Mouse (Mus musculus) left cerebral cortex, adult 2 months (tissue): ENCODE measurements around the gene Lrrc4. TPM values are rescaled to one million over a fixed set of nuclear protein-coding genes. Genes with fewer than 3 reads are reported as not detected.

Experiments
- DNase-seq, 2 experiments: peaks; one replicate each; pipeline ENCODE4 v3.0.0; 2021 to 2022; ENCODE audit warnings: low spot score in 2 of 2, mixed read lengths in 1 of 2; ENCODE audit errors: extremely low spot score in 1 of 2
- H3K27ac ChIP-seq: fragments of 200-600 bp; 2 replicates; pipeline ENCODE4 v1.8.1; 2022
- H3K4me3 ChIP-seq: fragments of 200-600 bp; 2 replicates; pipeline ENCODE4 v1.8.1; 2022
- CTCF ChIP-seq: fragments of 200-600 bp; IDR thresholded peaks from 2 replicates; pipeline ENCODE4 v1.8.1; 2022; ENCODE audit warnings: antibody characterized with exemption, mild to moderate bottlenecking, moderate library complexity
- intact Hi-C: fragments of 180-260 bp; cut with DNase I; formaldehyde crosslinking; loops from one replicate; pipeline ENCODE4 v1.15.1; 2025
- total RNA-seq, 2 experiments: library from RNA; stranded (reverse); gene quantifications; 2 replicates each; pipeline ENCODE4 v1.2.3; 2021

Lrrc4 gene
- total RNA-seq, 2 experiments from 2014 or later: 105 to 111 TPM

DNA sequence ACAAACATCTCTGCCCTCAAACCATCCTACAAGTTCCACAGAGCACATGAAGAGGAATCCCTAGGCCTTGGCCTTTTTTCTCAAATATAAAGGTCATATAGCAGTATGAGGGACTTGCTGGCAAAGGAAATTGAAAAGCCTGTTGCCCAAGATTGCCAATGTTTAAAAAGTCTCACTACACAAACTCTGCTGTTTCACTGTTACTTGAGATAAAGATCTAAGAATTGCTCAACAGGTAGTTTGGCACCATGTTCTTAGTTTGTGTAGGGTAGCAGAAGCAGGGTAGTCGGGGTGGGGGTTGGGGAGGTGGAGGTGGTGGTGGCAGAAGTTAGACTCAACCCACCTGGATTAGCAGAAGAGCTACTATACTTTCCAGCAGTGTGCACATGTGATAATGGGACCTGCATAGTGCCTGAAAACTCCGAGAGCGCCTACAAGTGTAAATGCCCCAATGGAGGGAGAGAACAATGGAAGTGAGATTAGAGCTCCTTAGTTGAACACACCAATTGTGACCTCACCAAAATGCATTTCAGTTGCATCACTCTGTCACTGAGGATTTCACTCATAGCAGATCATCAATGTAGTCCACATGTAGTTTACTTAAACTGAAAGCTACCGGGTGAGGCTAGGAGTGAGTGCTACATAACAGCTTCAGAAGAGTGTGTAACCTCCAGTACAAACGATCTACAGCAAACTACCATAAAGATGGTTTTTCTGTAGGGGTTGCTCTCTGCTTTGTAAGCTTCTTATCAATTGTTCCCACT, 97.5 kb downstream of the Lrrc4 start:
- no peak overlapping the region for H3K27ac ChIP-seq
- TF ChIP-seq CTCF: no peak
- intact Hi-C loops: no loop called here
- DNase-seq: no peak
- no peak overlapping the region for H3K4me3 ChIP-seq

DNA sequence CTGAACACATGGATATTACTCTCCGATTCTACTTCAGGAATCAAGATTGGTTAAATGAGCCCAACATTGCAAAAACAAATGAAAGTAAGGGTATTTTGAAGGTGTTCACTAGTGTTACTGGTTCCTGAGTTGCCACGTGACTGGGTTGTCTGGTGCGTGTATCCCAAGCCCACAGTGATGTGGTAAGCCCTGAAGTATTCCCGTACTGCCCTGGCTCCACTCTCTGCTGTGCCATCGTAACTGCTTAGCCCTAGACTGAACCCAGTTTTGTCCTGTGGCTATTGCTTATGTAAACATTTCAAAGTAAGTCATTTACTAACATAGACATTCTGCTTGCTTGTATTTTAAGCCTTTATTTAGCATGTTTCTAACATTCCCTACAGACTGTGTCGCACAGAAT, 100.3 kb downstream of the Lrrc4 start:
- DNase-seq: no peak
- no peak for TF ChIP-seq CTCF
- H3K4me3 ChIP-seq: no peak overlapping the region
- intact Hi-C loops: no loop called here
- no peak overlapping the region for H3K27ac ChIP-seq

DNA sequence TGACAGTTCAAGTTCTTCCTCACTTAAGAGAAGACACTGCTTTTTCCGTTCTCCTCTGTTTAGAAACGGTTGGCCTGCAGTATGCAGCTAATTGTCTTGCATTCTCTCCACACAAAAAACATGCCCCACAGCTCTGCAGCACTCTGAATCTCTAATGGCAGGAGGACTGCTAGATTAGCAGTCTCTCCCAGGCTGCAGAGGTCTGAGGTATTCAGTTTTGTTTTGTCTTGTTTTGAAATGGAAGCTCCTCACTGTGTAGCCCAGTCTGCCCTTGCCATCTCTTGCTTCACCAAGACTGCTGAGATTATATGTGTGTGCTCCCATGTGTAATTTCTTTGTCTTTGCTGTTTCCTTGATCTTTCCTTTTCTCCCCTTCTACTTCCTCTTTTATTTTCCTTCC, 101.9 kb downstream of the Lrrc4 start:
- DNase-seq: no peak
- no peak for TF ChIP-seq CTCF
- Histone ChIP-seq H3K4me3 (no peak overlapping the region), H3K27ac (no peak overlapping the region; the same call in 1 of the 2 replicates)
- intact Hi-C loops: no loop called here

DNA sequence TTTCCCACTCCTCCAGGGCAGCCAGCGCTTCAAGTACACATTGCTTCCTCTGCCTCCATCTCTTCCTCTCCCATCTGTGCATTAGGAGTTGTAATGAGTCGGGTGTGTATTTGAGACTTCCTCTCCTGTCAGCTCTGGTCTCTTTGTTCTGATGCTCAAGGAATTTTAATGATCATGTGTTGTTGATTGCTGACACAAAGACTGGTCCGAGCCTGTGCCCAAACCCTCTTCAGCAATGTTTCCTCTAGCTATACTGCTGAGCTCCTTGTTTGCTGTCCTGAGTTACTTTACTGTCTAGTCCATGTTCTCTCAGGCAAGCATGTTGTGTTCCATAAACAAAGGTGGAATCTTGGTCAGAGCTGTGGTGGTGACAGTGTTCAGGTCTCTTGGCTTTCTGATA, 102.3 kb downstream of the Lrrc4 start:
- H3K27ac ChIP-seq: no peak overlapping the region; the same call in 1 of the 2 replicates
- DNase-seq: no peak

DNA sequence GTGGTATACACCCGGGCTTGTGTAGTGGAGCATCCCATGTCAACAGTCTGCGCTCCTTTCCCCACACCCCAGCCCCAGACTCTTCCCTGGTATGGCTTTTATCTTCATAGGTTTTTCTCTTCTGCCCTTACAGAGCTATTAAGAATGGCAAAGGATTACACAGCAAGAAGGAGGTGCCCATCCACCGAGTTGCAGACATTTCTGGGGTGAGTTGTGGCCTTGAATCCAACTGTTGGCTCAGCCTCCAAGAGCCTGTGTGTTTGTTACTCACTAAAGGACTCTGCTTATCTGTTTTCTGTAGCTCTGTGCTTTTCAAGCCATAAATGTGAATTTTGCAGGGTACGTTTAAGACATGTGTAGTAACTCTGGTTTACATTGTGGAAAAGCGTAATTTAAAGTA, 106.8 kb downstream of the Lrrc4 start:
- H3K4me3 ChIP-seq: no peak overlapping the region
- H3K27ac ChIP-seq: no peak overlapping the region
- no peak for DNase-seq
- TF ChIP-seq CTCF: no peak
- intact Hi-C loops: no loop called here

More for the DNA sequence above, 102.3 kb downstream of the Lrrc4 start:
- H3K4me3 ChIP-seq: no peak overlapping the region
- TF ChIP-seq CTCF: no peak
- intact Hi-C loops: no loop called here

DNA sequence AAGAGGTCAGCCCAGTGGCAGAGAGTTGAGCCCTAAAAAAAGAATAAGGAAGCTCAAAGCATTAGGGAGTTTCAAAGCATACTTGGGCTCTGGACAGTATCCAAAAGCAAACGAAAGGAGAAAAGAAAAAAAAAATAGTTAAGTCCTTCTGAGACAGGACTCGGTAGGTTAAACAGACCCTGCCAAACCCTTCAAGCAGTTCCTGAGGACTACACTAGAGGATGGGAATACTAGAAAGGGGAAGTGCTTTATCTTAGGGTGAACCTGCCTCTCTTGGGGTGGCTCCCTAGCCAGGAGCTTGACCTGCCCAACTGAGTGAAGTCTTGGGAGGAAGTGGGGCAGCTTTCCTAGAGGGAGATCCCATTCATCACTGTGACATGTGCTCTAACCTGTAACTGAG, 108.5 kb downstream of the Lrrc4 start:
- no peak overlapping the region for H3K4me3 ChIP-seq
- no peak for TF ChIP-seq CTCF
- H3K27ac ChIP-seq: no peak overlapping the region
- intact Hi-C loops: no loop called here
- DNase-seq: no peak

DNA sequence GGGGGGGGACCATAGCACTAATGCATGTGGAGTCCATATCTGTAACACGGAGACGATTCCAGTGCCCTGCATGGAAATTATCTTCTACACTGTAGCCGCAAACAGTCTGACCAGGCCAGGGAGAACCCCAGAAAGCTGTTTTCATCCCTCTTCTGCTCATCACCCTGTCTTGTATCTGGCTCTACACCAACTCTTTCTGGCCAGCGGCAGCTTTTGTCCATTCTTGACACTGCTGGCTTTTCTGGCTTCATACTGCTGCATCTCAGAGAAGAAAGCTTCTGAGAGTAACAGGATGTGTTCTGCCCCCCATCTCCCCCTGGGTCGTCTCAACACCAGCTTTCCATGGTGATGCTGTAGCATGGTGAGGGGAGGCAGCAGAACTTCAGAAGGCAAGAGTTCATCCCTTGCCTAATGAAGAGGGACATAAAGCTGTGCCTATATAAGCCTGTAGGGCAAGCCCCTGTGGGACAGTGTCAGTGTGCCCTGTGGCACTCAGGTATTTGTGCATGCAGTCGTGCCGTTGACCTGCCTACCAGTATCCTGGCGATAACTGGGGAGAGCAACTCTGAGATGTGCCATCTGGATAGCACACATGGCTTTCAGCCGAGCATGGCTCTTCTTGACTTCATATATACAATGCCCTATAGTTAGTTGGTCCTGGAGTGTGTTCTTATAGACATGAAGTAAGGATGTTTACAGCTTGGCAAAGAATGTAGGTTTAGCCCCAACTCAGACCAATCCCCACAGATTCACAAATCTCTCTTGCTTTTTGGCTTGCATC, 111.0 kb downstream of the Lrrc4 start:
- no peak for TF ChIP-seq CTCF
- no peak overlapping the region for H3K27ac ChIP-seq
- H3K4me3 ChIP-seq: no peak overlapping the region
- intact Hi-C loops: no loop called here
- no peak for DNase-seq

DNA sequence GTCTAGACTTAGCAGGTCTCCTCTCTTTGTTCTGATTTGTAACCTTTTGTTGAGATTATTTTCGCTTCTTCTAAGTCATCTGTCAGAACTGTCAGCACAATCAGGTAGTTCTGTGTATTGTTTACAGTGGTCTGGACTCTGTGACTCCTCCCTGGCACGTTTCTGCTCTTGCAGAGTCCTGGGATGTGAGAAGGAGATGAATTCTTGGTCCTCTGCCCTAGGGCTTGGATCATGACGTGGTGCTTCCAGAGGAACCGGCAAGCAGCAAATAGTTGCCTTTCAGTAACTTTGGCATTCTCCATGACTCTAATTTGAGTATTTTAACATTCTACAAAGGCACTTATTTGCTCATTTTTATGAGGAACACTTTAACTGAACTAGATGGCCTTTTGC, 113.7 kb downstream of the Lrrc4 start:
- no peak overlapping the region for H3K27ac ChIP-seq
- H3K4me3 ChIP-seq: no peak overlapping the region
- DNase-seq: no peak
- intact Hi-C loops: no loop called here
- TF ChIP-seq CTCF: no peak

DNA sequence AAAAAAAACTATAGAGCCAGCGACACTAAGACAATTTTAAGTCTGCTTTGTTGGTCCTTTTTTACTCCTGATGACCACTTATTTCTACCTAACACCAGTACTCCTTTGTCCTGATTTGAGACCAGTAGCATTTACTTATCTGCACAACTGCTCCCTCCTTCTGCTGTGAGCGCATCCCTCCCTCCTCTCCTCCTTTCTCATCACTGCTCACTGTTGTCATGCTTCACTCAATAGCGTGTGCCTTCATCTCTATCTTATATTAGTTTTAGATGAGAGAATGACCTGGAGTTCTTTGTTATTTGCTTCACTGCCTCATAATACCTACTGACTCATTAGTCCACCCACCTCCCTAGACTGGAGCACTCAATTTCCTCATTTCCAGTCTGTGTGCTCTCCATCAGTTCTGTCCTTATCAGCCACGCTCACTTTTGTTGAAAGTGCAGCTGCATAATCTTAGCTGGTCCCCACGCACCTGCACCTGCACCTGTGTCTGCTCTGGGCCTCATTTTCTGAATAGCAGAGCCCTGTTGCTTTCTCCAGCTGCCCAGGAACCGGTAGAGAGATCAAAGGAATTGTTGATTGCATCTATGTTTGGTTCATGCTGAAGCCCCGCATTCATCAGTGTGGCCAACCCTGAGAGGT, 114.2 kb downstream of the Lrrc4 start:
- no peak overlapping the region for H3K4me3 ChIP-seq
- TF ChIP-seq CTCF: no peak
- intact Hi-C loops: no loop called here
- no peak overlapping the region for H3K27ac ChIP-seq
- no peak for DNase-seq

DNA sequence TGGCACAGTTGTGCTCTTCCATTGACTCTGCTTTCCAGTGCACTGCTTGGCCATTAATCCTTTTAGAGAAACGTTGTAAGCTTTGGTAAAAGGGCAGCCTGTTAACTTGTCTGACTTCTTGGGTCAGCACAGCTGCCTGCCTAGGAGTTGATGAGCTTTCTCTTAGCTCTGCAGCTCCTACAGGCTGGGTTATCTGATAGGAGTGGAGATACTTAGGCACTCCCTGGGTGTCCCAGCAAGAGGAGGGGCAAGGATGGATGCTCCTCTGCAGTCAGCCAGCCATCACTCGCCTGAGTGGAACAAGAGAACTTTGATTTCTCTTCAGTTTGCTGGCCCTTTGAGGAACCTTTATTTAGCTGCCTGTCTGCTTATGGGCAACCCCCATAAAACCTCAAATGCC, 121.5 kb downstream of the Lrrc4 start:
- no peak for TF ChIP-seq CTCF
- DNase-seq: no peak
- intact Hi-C loops: no loop called here
- H3K27ac ChIP-seq: no peak overlapping the region
- no peak overlapping the region for H3K4me3 ChIP-seq

DNA sequence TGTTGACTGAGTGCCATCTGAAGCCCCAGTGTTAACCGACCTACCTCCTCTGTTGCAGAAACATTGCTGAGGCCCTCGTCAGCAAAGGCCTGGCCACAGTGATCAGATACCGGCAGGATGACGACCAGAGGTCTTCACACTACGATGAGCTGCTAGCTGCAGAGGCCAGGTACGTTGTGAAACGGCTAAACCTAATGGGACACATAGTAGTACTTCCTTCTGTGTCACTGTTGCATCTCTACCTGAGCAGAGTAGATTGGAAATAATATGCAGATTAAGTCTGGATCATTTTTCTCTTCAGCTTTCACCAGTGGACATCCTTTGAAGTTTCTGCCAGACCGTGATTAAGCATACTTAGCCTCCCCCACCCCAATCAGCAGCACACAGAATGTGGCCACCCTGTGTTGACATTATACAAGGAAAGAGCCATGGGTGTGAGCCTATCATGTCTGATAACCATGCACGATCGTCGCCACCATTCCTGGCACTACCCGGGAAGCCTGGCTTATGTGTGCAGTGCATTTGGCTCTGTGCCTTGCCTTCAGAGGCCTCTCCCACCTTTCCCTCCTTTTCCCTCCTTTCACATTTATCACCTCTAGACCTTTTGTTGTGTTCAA, 124.5 kb downstream of the Lrrc4 start:
- H3K27ac ChIP-seq: peak overlapping the region; percentile 73
- intact Hi-C loops: loop anchor here (5.0 kb wide), 3 partner anchors 75 to 170 kb away; partner anchors contain the start of gene Lrrc4
- DNase-seq: no peak

More for the DNA sequence above, 124.5 kb downstream of the Lrrc4 start:
- H3K4me3 ChIP-seq: no peak overlapping the region
- no peak for TF ChIP-seq CTCF
